Mouse (Mus musculus): ENCODE results near the gene Dnal4. TPM values are rescaled to one million over a fixed set of nuclear protein-coding genes. Genes with fewer than 3 reads are reported as not detected.
A peak's percentile ranks its signal among the peaks of the same experiment; 100 is the strongest.

Dnal4 gene
- polyA plus RNA-seq, 2 experiments, result 5.5 to 6.3 TPM

DNA sequence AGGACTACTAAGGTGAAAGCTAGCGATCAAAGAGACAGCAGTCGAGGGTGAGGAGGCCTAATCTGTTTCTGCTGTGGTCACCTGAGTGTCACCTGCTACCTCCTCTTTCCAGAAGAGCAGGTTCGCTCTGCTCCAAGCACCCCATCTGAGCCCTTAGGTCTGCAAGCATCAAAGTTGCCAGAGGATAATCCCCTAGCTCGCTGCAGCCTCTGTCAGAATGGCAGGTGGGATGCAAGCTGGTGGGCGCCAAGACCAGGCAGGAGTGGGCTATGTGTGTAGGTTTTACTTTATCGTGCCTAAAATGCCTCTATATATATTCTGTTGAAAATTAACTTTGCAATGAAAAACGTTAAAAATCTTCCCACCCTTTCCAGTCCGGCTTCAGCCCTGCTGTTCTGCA, 27.6 kb upstream of the Dnal4 start:
- H3K36me3 ChIP-seq (replicated peaks; ENCODE audit: control insufficient read depth, insufficient read depth, low read depth), result no peaks in the 10 kb centered on the region
- no peak overlapping the region for H3K27ac ChIP-seq
- H3K4me1 ChIP-seq (replicated peaks; ENCODE audit: control insufficient read depth in 2 of 2, insufficient read depth in 2 of 2, low read length in 1 of 2), result no peaks in the 10 kb centered on the region
- H3K27me3 ChIP-seq (ENCODE audit: control insufficient read depth, insufficient read depth, low read length), result peaks cover 53% of the 10 kb centered on the region
- DNase-seq (ENCODE audit: low read depth in 3 of 3, low spot score in 3 of 3), result no peak
- H3K4me2 ChIP-seq (ENCODE audit: low read depth), result no peak overlapping the region
- no peak overlapping the region for H3K4me3 ChIP-seq (ENCODE audit: insufficient read depth in 1 of 2, low read depth in 2 of 2, low read length in 2 of 2)
- TF ChIP-seq EP300 (IDR thresholded peaks at IDR 0.05; ENCODE audit: low read depth) (no peak), CTCF (IDR thresholded peaks at IDR 0.05; ENCODE audit: low read depth) (no peak)
- no peak overlapping the region for H3K9ac ChIP-seq (replicated peaks)
- H3K9me3 ChIP-seq (ENCODE audit: control insufficient read depth, low read length), result no peaks in the 10 kb centered on the region
- no peak for ATAC-seq (ENCODE audit: insufficient read depth)
- WGBS (ENCODE audit: insufficient replicate concordance), result 25% methylated on average over 8 of the region's 8 CpGs

DNA sequence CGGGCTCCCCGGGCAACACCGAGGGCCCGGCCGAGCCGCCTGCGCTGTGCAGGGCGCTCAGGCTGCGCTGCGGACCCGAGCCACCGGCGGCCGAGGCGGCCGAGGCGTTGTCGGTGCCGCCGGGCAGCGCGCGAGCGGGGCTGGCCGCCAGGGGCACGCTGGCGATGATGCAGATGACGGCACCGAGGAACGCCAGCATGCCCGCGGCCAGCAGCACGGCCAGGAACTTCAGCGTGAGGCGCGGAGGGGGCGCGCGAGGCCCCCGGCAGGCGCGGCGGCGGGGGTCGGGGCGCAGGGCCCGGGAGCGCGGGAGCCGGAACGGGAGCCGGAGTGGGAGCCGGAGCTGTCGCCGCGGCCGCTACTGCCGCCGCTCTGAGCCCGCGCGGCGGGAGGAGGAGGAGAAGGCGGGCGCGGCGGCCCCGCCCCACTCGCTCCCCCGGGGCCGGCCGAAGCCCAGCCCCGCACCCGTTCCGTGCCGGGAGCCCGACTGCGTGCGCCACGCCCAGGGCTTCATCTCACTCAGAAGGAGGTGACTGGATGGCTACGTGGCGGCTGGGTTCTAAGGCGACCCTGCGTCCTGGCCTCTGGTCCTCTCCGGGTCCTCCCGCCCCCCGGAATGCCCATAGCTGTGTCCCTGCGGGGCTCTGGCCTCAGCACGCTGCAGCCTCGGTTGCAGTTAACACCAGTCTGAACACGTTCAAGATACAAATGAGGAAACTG, 26.9 kb upstream of the Dnal4 start, which contains the start of gene Nptxr:
Gene Nptxr (minus strand): TSS at position 415 of the 720 bp plus-strand sequence.
- Histone ChIP-seq H3K27ac (no peak within 1 kb of the TSS), H3K9ac (replicated peaks) (no peak within 1 kb of the TSS), H3K9me3 (ENCODE audit: control insufficient read depth, low read length) (no peaks in the 10 kb centered on the region), H3K36me3 (replicated peaks; ENCODE audit: control insufficient read depth, insufficient read depth, low read depth) (no peaks in the 10 kb centered on the region), H3K4me2 (ENCODE audit: low read depth) (peak within 1 kb of the TSS; percentile 62), H3K4me1 (replicated peaks; ENCODE audit: control insufficient read depth in 2 of 2, insufficient read depth in 2 of 2, low read length in 1 of 2) (no peaks in the 10 kb centered on the region), H3K27me3 (ENCODE audit: control insufficient read depth, insufficient read depth, low read length) (peaks cover 53% of the 10 kb centered on the region), H3K4me3 (ENCODE audit: insufficient read depth in 1 of 2, low read depth in 2 of 2, low read length in 2 of 2) (peak within 1 kb of the TSS; percentile 2 to 41; a peak in 3 of 4 replicates)
- no peak for DNase-seq (ENCODE audit: low read depth in 3 of 3, low spot score in 3 of 3)
- TF ChIP-seq EP300 (IDR thresholded peaks at IDR 0.05; ENCODE audit: low read depth), result no peak
- no peak for TF ChIP-seq CTCF (IDR thresholded peaks at IDR 0.05; ENCODE audit: low read depth)
- WGBS (ENCODE audit: insufficient replicate concordance), result under 1% methylated on average over 75 of the region's 91 CpGs
- ATAC-seq (ENCODE audit: insufficient read depth), result no peak

DNA sequence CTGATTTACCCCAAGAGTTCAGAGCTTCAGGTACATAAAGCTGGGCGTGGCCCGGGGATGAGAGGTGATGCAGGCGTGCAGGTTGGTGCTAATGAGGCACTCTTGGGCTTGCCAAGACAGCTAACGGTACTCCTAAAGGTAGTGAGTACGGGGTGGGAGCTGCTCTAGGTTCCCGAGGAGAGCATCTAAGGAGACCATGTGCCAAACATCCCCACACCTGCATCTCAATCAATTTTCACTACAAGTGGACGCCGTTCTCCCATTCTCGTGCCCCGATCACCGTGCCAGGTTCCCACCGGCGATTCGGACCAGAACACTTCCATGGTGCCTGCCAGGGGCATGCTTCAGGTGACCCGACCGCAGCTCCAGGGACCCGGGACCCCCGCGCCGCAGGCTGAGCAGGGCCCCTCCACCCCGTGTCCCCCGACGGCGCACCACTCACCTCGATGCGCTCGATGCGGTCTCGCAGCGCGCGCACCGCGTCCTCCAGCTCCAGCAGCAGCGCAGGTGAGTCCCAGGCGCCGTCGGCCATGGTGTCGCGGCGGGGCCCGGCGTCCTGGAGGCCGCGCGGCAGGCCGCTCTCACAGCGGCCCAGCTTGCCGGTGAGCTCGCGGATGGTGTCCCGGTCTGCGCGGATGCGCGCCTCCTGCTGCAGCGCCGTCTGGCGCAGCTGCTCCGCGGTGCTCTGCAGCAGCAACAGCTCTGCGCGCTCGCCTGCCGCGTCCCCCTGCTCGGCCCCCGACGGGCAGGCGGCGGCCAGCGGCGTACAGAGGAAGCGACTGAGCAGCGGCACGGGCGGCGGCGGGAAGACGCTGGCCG, 26.1 kb upstream of the Dnal4 start:
- no peak overlapping the region for H3K27ac ChIP-seq
- H3K27me3 ChIP-seq (ENCODE audit: control insufficient read depth, insufficient read depth, low read length), result peaks cover 50% of the 10 kb centered on the region
- 5% methylated on average over 81 of the region's 81 CpGs for WGBS (ENCODE audit: insufficient replicate concordance)
- H3K4me3 ChIP-seq (ENCODE audit: insufficient read depth in 1 of 2, low read depth in 2 of 2, low read length in 2 of 2), result peak overlapping the region in 1 of 2 experiments; percentile 41; a peak in 3 of 4 replicates
- DNase-seq (ENCODE audit: low read depth in 3 of 3, low spot score in 3 of 3) (no peak), ATAC-seq (ENCODE audit: insufficient read depth) (no peak)
- no peaks in the 10 kb centered on the region for H3K4me1 ChIP-seq (replicated peaks; ENCODE audit: control insufficient read depth in 2 of 2, insufficient read depth in 2 of 2, low read length in 1 of 2)
- H3K4me2 ChIP-seq (ENCODE audit: low read depth), result peak overlapping the region; percentile 62
- TF ChIP-seq EP300 (IDR thresholded peaks at IDR 0.05; ENCODE audit: low read depth) (no peak), CTCF (IDR thresholded peaks at IDR 0.05; ENCODE audit: low read depth) (no peak)
- no peaks in the 10 kb centered on the region for H3K9me3 ChIP-seq (ENCODE audit: control insufficient read depth, low read length)
- H3K9ac ChIP-seq (replicated peaks), result no peak overlapping the region
- no peaks in the 10 kb centered on the region for H3K36me3 ChIP-seq (replicated peaks; ENCODE audit: control insufficient read depth, insufficient read depth, low read depth)

DNA sequence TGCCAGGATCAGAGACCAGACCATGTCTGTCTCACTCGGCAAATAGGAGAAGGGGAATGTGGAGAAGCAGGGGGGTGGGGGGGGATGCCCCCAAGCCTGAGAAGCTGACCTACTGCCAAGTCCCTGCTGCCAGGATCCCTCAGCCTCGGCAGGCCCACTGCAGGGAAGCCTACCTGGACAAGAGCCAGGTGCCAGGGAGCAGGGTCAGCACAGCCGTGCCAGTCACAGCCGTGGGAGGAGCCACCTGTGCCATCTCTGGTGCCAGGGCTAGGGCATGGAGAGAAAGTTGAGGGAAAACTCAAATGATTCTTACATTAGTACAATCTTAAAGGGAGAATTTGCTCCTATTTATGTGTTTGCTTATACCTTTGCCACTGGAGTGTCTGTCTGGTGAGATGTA, 24.7 kb upstream of the Dnal4 start:
- no peak overlapping the region for H3K4me2 ChIP-seq (ENCODE audit: low read depth)
- no peak overlapping the region for H3K4me3 ChIP-seq (ENCODE audit: insufficient read depth in 1 of 2, low read depth in 2 of 2, low read length in 2 of 2)
- H3K27me3 ChIP-seq (ENCODE audit: control insufficient read depth, insufficient read depth, low read length), result peaks cover 47% of the 10 kb centered on the region
- H3K36me3 ChIP-seq (replicated peaks; ENCODE audit: control insufficient read depth, insufficient read depth, low read depth), result no peaks in the 10 kb centered on the region
- no peak overlapping the region for H3K9ac ChIP-seq (replicated peaks)
- H3K27ac ChIP-seq, result no peak overlapping the region
- H3K4me1 ChIP-seq (replicated peaks; ENCODE audit: control insufficient read depth in 2 of 2, insufficient read depth in 2 of 2, low read length in 1 of 2), result no peaks in the 10 kb centered on the region
- H3K9me3 ChIP-seq (ENCODE audit: control insufficient read depth, low read length), result no peaks in the 10 kb centered on the region
- 46% methylated on average over 4 of the region's 4 CpGs for WGBS (ENCODE audit: insufficient replicate concordance)
- DNase-seq (ENCODE audit: low read depth in 3 of 3, low spot score in 3 of 3) (no peak), ATAC-seq (ENCODE audit: insufficient read depth) (no peak)
- no peak for TF ChIP-seq EP300 (IDR thresholded peaks at IDR 0.05; ENCODE audit: low read depth)
- no peak for TF ChIP-seq CTCF (IDR thresholded peaks at IDR 0.05; ENCODE audit: low read depth)

DNA sequence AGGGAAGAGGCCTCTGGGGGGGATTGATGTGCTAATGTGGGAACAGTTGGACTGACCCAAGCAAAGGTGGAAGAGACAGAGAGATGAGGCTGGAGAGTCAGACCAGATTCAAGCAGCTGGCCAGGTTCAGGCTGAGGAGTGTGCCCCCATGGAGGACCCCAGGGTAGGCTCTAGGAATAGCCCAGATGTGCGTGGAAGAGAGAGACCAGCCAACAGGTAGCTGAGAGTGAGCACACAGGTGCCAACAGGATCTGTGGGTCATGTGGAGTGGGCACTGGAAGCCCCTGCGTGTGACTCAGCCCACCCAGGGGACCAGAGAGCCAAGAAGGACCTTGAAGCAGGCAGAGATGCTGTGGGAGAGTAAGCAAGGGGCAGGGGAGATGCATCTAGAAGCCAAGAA, 24.0 kb upstream of the Dnal4 start:
- TF ChIP-seq EP300 (IDR thresholded peaks at IDR 0.05; ENCODE audit: low read depth) (no peak), CTCF (IDR thresholded peaks at IDR 0.05; ENCODE audit: low read depth) (no peak)
- DNase-seq (ENCODE audit: low read depth in 3 of 3, low spot score in 3 of 3) (no peak), ATAC-seq (ENCODE audit: insufficient read depth) (no peak)
- H3K36me3 ChIP-seq (replicated peaks; ENCODE audit: control insufficient read depth, insufficient read depth, low read depth), result no peaks in the 10 kb centered on the region
- no peaks in the 10 kb centered on the region for H3K4me1 ChIP-seq (replicated peaks; ENCODE audit: control insufficient read depth in 2 of 2, insufficient read depth in 2 of 2, low read length in 1 of 2)
- H3K27me3 ChIP-seq (ENCODE audit: control insufficient read depth, insufficient read depth, low read length), result peaks cover 42% of the 10 kb centered on the region
- H3K27ac ChIP-seq, result no peak overlapping the region
- H3K4me3 ChIP-seq (ENCODE audit: insufficient read depth in 1 of 2, low read depth in 2 of 2, low read length in 2 of 2), result no peak overlapping the region
- H3K4me2 ChIP-seq (ENCODE audit: low read depth), result no peak overlapping the region
- WGBS (ENCODE audit: insufficient replicate concordance), result 34% methylated on average over 2 of the region's 2 CpGs
- no peaks in the 10 kb centered on the region for H3K9me3 ChIP-seq (ENCODE audit: control insufficient read depth, low read length)
- no peak overlapping the region for H3K9ac ChIP-seq (replicated peaks)
